Mouse (Mus musculus) hematopoietic stem cell, adult 5-6 weeks (primary cell): ENCODE measurements at regions not wholly inside any gene's neighbourhood (a gene's known extent, or its start where the extent isn't known, plus 50 kb on each side); places are given as distances from the start of the nearest gene placed in this dataset.

Source experiments
- ATAC-seq, 2 experiments: fragments of 125-278 bp in 1 of 2; replicated peaks in 1 of 2; 2 replicates each; pipeline ENCODE4 v1.8.0; 2016 to 2017; ENCODE audit warnings: inconsistent platforms in 2 of 2, mild to moderate bottlenecking in 2 of 2, moderate number of reproducible peaks in 2 of 2, low read depth in 1 of 2, moderate TSS enrichment in 1 of 2; ENCODE audit not compliant: low FRiP score in 2 of 2, poor library complexity in 2 of 2, severe bottlenecking in 2 of 2, insufficient read depth in 1 of 2, low TSS enrichment in 1 of 2

DNA sequence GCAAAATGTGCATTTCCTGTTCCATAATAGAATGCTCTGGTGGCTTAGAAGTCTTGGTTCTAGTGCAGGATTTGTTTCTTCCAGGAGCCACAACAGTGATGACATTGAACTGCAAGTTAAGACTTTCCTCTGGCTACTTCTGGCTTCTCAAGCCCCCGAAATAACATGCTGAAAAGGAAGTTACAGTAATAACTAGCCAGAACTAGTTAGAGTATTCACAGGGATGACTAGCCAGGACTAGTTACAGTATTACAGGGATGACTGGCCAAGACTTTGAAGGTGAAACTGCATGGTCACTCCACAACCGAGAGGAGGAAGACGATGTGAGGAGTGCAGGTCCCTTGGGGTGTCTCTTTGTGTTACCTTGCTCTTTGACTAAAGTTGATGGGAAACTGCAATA is 126.6 kb upstream of the Gm3448 start:
- no peak for ATAC-seq

DNA sequence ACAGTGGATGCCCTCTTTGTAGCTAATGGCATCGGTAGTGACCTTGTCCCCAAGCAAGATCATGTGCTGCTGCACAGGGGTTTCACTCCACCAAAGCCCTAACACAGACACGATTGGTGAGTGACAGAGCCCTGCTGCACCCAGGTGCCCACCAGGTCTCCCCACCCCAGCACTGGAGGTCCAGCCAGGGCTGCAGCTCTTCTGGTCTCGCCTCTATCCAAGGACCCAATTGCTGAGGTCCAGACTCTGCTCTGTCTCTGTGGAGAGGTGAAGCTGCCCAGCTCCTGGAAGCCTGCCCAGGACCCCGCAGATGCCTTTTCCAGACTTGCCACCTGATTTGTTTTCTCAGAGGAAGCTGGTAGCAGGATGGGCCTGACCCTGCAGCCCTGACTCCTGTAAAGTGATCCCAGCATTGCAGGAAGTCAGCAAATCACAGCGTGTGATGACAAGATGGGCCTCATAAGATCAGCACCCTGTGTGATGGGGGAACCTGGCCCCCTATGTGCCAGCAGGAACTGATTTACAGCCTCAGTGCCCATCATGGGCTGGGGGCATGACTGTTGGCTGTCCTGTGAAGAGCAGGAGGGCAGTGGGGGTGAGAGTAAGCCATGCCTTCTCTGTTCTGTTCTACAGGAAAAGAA is 116.5 kb upstream of the Gm3448 start:
- ATAC-seq = no peak

DNA sequence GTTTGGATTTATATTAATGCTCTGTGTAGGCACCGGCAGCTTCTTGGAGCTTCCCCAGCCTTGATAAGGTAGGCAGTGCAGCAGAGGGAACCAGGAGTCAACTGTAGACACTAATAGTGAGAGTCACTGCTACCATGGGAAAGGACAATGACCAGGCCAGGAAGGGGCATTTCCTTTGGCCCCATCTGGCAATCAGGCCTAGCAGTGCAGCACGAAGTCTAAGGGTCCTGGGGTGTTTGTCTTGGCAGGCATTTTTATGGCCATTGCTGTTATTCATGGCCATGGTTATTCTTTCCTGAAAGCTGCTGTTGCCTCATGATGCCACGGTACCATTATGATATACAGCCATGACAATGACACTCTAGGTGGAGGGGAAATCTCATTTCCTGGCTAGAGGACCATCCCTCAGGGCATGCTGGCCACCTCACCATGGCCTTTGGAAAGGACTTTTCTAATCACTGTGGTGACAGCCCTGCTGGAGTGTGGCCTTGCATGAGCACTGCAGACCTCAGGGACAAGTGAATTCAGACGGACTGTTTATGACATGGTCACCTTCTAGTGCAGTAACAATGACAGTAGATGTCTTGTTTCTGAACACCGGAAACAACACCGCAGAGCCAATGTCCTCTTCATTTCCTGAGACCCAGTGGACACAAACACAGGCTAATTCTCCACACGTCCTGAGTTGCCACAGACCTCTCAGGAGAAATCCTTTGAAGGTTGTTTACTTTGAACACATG is 111.8 kb upstream of the Gm3448 start:
- ATAC-seq = no peak

DNA sequence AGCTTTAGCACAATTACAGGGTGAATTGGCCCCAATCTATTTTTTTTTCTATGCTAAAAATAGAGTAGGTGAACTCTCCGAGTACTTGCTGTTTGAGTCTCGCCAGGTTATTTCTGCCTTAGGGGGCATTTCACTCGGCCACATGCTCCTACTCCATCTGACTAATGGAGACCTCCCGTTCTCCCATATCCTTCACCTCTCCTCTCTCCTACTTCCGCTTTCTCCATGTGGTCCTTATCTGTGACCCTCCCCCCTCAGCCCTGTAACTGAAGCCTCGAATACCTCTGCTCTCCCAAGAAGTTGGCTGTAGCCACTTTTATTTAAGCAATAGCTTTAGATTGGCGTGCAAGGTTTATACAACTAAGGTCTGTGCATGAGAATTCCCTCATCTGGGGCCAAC is 111.1 kb upstream of the Gm3448 start:
- no peak for ATAC-seq

DNA sequence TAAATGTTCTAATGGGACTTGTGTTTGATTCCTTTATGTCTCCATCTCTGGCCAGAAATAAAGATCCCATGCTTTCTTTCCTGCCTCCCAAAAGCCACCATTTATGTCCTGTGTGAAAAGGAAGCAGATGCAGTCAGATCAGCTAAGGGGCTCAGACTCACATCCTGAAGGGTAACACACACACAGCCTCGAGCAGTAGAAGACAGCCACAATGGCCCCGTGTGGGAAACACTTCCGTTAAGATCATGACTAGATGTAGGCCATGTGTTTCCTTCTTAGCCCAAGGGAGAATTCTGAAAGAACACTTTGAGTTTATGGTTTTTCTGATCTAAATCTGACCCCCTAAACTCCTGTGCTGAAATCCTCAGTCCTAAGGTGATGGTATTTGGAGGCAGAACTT is 110.4 kb upstream of the Gm3448 start:
- ATAC-seq = peak; percentile 65 to 69

DNA sequence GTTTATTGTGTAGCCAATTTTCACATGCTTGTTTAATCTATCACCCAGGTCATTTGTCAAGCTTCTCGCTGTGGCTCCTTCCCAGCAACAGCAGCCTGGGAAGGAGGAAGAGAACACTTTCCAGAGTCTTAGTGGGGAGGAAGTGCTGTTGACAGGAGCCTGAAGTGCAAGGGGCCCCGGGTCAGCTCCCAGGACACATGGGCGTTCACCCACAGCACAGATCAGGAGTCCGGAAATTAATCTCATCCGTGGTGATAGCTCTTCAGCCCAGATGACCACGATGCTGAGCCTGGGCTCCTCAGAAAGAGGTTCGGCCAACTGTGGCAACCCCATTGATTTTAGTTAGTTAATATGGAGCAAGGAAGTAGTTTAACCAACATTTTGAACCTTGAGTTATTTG is 105.3 kb upstream of the Gm3448 start:
- ATAC-seq = no peak

DNA sequence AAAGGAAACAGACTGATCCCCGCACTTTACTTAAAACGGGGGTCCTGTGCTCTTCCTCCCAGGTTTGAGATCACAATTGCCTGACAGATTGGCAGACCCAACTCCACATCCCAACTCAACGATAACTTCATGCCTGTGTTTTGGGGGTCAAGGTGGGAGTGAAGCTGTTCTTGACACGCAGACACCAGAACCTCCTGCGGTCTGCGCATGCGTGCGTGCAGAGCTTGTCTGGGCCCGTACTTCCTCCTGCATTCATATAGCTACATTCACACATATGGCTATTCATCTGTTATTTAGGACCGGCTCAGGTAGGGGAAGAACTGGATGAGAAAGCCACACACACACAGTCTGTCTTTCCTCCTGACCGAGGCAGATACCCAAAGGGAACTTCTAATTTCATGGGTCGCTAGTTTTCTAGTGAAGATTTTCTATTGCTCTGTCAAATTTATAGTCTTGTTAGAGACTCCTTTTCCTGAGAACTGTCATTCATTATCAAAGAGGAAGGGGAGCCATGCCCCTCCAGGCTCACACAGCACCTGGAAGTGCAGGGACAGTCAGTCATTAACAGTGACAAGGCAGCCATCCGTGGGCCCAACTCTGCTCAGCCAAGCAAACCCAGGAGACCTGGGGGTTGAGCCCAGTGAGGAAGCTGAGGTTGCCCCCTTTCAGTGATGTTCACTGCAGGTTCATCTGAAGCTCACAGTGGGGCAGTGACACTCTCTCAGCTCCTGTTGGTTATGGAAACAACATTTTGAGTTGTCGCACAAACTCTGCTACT is 104.0 kb upstream of the Gm3448 start:
- 0 out of 4 replicates have a peak, but pooled peaks of 1 of the 2 experiments have one; percentile 24 for ATAC-seq

DNA sequence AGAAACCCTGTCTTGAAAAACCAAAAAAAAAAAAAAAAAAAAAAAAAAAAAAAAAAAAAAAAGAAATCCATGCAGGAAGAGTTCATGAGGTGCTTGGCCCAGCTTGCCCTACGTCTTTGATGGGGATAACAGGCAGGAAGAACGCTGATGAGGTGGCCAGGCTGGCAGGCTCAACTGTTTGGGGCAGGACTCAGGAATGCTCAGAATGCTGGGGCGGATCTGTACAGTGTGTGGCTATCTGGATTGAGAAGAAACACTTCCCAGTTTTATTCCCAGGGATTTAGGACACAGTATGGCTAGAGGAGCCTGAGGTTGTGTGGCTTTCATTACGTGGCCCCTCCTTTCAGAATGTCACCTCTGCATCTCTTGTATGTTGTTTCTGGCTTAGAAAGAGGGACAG is 99.1 kb upstream of the Gm3448 start:
- no peak for ATAC-seq
